Mouse (Mus musculus) right cerebral cortex, postnatal 25 days (tissue): ENCODE data around the gene Tbl1xr1.

Source experiments
- DNase-seq: peaks from one replicate; pipeline ENCODE4 v3.0.0; 2022

The Tbl1xr1 gene

DNA sequence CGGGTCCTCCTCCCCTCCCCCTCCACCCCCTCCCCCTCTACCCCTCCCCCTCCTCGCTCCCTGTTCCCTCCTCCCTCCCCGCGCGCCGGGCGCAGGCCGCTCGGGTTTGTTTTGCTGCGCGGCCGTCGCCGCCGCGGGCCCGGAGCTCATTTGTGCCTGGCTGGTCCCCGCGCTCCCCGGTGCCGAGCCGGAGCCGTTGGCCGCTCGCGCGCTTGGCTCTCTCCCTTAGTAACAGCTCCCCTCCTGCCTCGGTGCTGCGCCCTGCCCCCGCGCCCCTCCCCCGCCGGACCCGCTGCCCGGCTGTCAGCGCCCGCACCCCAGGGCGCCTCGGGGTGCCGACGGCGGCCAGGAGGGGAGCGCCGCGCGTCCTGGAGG, at the start of gene Tbl1xr1:
TSS of gene Tbl1xr1 (plus strand) at position 92 of the 375 bp plus-strand sequence.
- DNase-seq = peak; percentile 92

DNA sequence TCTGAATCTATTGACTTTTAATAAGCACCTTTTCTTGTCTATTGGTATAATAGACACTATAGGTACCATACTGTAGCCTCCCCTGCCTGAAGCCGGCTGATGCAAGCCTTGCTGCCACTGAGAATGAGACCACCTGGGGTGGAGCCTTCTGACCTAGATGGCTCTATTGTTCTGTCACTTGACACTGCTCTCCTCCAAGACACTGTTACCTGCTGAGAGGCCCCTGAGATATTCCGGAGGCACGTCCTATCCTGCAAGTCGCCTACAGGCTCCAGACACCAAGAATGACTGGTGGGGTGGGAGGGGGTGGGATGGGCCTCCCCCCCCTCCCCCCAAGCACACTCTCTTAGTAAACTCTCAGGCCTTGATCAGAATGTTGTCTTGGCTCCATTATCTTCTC, 38.4 kb upstream of the Tbl1xr1 start:
- no peak for DNase-seq

DNA sequence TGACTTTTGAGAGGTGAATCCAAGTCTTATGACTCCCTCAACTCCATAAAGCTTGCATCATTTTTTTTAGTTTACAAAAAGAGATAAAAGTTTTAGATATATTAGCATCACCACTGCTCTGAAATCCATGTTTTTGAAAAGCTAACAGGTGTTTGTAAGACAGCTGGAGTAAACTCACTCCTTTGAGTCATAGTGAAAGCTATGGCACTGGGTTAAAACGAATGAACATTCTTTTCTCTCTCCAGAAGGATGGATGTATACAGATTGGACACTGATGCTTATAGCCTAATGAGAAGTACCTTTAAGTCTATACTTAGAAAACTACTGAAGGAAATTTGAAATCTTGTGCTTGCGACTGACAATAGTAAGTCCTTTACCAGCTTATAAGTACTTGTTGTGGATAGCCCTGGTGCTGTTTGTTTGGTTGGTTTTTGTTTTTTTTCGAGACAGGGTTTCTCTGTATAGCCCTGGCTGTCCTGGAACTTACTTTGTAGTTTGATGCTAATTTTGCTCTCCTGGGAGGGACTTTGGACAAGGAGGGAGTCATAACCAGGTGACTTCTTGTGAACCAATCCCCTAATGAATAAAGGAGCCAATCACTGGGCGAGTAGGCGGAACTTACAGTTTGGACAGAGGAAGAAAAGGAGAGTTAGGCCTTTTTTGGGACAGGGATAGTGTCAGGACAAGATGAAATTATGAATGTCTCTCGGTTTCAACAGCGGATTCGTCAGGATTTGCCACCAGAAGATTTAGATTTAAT, 37.2 kb upstream of the Tbl1xr1 start:
- DNase-seq = no peak

GRCm38 (mm10) chr3:22040627-22041026, 35.8 kb upstream of the Tbl1xr1 start:
- no peak for DNase-seq

GRCm38 (mm10) chr3:22047203-22047602, 29.2 kb upstream of the Tbl1xr1 start:
- DNase-seq = no peak

DNA sequence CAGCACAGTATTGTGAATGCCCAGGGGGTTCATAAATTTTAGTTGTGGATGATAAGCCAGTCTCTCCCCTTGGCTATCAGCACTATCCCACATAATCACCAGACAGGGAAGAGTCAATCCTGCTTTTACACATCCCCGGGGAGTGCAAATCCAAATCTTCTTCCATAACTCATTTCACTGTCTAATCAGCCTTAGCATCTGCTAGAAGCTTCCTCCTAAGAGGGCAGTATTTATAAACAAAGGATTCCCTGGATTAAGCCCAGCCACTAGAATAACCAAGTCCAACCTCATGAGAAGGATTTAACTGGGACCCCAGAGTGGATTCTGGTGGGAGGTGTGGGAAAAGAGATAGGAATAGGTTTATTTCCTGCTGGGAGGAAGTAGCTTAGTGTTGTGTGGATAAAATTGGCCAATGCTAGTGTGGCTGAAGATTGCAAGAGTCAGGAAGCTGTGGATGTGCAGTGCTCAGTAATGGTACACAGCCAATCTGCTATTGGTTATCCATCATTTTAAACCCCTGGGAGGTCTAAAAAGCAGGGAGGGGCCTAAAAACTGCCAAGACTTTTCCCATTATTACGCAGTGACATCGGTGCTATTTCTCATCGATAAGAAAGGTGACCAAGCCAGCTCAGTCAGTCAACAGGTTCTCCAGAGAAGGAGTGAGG, 19.7 kb upstream of the Tbl1xr1 start:
- DNase-seq = no peak

DNA sequence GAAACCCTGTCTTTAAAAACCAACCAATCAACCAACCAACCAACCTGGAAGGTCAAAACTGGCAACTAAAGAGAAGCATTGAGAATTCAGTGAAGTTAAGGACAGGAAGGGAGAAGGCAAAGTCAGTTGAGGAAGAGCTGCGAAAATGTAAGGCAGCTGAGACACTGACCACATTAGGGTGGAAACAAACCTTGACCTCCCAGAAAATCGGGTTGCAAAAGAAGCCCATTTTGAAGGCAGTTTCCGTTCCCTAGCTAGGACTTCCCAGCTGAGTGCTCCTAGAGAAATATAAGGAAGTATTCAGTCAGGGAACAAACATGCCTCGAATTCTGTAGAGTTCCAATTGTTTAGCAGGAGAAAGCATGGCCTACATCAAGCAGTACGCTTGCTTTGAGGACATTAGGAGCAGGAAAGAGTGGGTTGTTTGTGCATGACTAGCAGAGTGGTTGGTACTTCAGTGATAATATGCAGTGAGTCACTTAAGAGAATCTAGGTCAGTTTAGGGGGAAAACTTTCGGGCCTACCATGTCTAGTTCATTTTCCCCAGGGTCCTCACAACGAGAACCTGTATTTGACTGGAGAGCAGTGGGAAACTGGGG, 18.1 kb upstream of the Tbl1xr1 start:
- no peak for DNase-seq

- DNase-seq = no peak
Measured at GRCm38 (mm10) chr3:22061163-22061562, 15.3 kb upstream of the Tbl1xr1 start.

DNA sequence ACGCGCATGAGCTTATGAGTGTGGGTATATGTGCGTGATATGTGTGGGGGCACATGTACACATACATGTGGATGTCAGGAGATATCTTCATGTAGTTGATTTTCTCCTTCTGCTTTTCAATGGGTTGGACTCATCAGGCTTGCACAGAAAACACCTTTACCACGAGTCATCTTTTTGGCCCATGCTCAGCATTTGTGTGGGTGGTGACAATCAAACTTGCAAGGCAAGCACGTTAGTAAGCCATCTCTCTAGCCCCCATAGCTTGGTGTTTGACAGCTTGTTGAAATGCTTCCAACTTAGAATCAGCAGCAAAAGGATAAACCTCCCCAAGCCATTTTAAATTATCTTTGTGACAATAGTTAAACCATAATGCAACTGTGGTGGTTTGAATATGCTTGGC, 7.8 kb upstream of the Tbl1xr1 start:
- no peak for DNase-seq

DNA sequence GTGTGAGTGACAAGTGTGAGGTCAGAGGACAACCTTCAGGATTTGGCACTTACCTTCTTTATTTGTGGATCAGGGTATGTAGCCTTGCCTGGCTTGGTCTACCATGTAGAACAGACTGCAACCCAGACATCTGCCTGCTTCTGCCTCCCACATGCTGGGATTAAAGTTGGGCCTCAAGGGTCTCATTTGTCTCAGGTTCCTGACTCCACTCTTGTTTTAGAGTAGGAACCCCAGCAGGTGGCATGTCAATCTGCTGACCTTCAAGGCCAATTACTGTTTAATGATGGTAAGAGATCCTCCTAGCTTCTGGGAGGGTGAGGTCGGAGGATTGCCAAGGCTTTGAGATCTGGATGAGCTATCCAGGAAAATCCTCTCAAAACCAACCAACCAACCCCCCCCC, 2.5 kb upstream of the Tbl1xr1 start:
- DNase-seq = no peak

GRCm38 (mm10) chr3:22074591-22075294, 1.7 kb upstream of the Tbl1xr1 start:
- DNase-seq = no peak

- DNase-seq = no peak
Measured at GRCm38 (mm10) chr3:22075517-22075886, 950 bp upstream of the Tbl1xr1 start.

- peak; percentile 89 for DNase-seq
Measured at GRCm38 (mm10) chr3:22075887-22076560, 428 bp upstream of the Tbl1xr1 start.

GRCm38 (mm10) chr3:22076936-22077656, 644 bp downstream of the Tbl1xr1 start:
- DNase-seq = no peak

DNA sequence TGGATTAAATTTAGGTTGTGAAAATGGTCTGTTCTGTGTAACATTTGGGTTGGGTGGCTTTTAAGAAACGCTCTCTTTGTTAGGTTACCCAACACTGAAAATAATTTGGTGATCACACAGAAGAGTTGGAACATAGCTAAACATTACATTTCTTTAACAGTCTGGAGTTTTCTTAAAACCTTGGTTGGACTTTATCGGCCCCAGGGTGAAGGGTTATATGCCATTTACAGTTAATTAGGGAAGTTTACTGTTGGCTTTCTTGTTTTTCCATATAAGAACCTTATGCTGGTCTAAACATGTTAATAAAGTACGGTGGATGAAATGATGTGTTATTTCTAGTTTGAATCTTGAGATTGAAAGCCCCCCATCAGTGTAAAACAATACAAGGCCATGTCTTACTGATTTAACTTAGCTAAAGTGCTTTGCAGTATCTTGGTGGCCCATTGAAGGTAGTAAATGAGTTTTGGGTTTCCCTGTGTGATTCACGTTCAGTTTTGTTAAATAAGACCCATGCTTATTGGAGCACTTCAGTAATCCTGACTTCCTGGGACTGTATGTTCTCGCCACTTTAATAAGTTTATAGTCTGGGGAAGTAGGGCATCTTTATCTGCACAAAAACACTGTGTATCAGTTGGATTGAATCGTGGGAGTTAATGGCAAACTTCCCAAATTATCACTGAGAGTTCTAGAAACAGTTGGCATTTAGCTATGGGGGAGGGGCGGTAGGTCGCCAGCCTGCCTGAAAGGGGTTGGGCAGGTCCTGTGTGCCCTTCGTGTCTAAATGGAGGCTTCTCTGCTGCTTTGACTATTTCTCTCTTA, 1.4 kb downstream of the Tbl1xr1 start:
- no peak for DNase-seq

GRCm38 (mm10) chr3:22078529-22078928, 2.1 kb downstream of the Tbl1xr1 start:
- DNase-seq = no peak

GRCm38 (mm10) chr3:22081869-22082268, 5.4 kb downstream of the Tbl1xr1 start:
- DNase-seq = no peak

- DNase-seq = no peak
Measured at GRCm38 (mm10) chr3:22082823-22083222, 6.4 kb downstream of the Tbl1xr1 start.

DNA sequence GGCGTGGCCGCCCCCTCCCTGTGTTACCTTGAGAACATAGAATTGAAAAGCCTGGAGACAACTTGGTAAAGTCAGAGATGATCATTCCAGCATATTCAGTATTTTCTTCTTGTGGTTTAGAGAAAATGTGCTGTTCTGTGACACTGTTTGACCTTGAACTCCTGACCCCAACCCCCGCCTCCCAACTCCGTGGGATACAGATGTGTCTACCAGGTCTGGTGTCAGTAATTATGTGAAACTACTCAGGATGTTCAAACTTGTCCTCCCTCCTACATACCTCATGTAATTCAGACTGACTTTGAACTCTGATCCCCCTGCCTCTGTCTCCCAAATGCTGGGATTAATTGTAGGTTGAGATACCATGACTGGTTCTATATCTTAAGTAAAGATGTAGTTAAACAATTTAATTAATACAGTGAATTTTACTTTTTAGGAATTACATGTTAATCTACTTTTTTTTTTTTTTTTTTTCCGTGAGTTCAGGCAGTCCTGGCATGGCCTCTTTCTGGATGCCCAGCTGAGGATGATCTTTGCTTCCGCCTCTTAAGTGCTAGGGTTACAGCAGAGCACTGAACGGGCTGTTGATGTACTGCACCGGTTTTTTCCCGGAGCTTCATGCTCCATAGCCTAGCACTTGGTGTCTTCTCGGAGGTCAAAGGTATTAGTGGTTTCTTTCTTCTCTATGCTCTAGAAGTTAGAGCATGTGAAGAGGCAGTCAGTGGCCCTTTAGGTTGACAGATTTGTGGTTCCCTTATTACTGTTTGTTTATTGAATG, 8.0 kb downstream of the Tbl1xr1 start:
- DNase-seq = no peak

DNA sequence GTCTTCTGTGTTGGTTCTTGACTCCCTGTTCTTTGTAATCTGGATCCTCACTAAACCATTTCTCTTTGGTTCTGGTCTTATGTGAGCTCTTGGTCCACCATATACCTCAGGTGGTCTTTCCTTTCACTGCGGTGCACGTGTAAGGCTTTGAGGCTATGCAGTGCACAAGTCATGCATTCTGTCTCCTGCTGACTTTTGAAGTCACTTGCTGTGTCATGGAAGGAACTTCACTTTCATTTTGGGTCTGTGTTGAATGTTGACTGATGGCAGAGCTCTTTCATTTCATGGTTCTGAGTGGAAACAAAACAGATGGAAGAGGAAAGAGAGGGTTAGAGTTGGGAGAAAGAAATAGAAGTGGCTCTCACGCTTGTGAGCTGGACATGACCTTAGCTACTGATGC, 13.4 kb downstream of the Tbl1xr1 start:
- no peak for DNase-seq
